Mouse (Mus musculus) limb, embryonic 15.5 days (tissue): ENCODE measurements around the gene Srbd1. TPM values are rescaled to one million over a fixed set of nuclear protein-coding genes. Genes with fewer than 3 reads are reported as not detected.

Experiments
- ATAC-seq: fragments of 200-750 bp; cut with Nextera tagmentation; 2 replicates; pipeline ENCODE4 v1.8.0; 2017; ENCODE audit warnings: low read depth, moderate TSS enrichment; ENCODE audit not compliant: insufficient number of reproducible peaks, low FRiP score, low TSS enrichment
- H3K27ac ChIP-seq: fragments of 300-500 bp; sonication (generic); 2 replicates; pipeline ENCODE4 v1.5.1; 2015; ENCODE audit warnings: moderate library complexity, mild to moderate bottlenecking, inconsistent platforms
- H3K27me3 ChIP-seq: fragments of 300-500 bp; sonication (generic); 2 replicates; pipeline ENCODE4 v1.6.1; 2015; ENCODE audit warnings: inconsistent platforms
- H3K36me3 ChIP-seq: fragments of 300-500 bp; sonication (generic); 2 replicates; pipeline ENCODE4 v1.6.1; 2015; ENCODE audit warnings: inconsistent platforms
- H3K4me1 ChIP-seq: fragments of 300-500 bp; sonication (generic); 2 replicates; pipeline ENCODE4 v1.6.1; 2015; ENCODE audit warnings: inconsistent platforms
- H3K4me2 ChIP-seq: fragments of 300-500 bp; sonication (generic); 2 replicates; pipeline ENCODE4 v1.6.1; 2015; ENCODE audit warnings: mild to moderate bottlenecking, inconsistent platforms
- H3K4me3 ChIP-seq: fragments of 300-500 bp; sonication (generic); 2 replicates; pipeline ENCODE4 v1.5.1; 2015; ENCODE audit warnings: mild to moderate bottlenecking, inconsistent platforms
- H3K9ac ChIP-seq: fragments of 300-500 bp; sonication (generic); 2 replicates; pipeline ENCODE4 v1.6.1; 2015; ENCODE audit warnings: inconsistent platforms
- H3K9me3 ChIP-seq: fragments of 300-500 bp; sonication (generic); 2 replicates; pipeline ENCODE4 v1.6.1; 2016; ENCODE audit warnings: inconsistent platforms
- WGBS: fragments of 180-500 bp; shearing (Covaris S2); methylation state at CpG from one replicate; pipeline ENCODE4 v1.1.7; 2015; 5-methylcytosine and 5-hydroxymethylcytosine counted together
- polyA plus RNA-seq: library from polyadenylated mRNA; unstranded; fragments of >200 nt; fragmentation: Nextera tagmentation; extraction: Ambion mirVana; gene quantifications from 2 replicates; pipeline ENCODE4 v1.2.1, GENCODE M21; 2015

The Srbd1 gene
- polyA plus RNA-seq, 1 experiment from 2014 or later: 14.5 TPM

DNA sequence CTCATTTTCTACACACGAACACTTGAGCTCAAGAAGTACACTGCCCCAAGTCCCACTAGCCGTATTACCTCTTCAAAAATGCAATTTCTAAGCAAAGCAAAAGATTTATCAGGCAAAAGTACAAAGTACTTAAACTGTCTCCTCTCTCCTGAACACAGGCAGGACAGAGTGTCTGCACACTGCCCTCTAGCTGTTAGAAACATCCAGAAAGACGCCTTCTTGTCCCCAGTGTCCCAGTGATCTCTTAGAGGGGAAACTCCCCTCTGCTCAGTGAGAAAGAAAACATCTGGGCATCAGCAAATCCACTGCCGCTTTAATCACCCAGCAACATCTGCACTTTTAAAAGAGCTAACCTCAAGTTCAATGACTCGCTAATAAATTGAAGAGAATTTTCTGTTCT, 12.4 kb downstream of the Srbd1 start:
- no peak overlapping the region for H3K9ac ChIP-seq
- no peak overlapping the region for H3K4me3 ChIP-seq
- H3K9me3 ChIP-seq: no peaks in the 10 kb centered on the region
- no peaks in the 10 kb centered on the region for H3K27me3 ChIP-seq
- no peak for ATAC-seq
- 67% methylated on average over 5 of the region's 5 CpGs for WGBS
- H3K4me1 ChIP-seq: no peaks in the 10 kb centered on the region
- H3K27ac ChIP-seq: no peak overlapping the region
- H3K36me3 ChIP-seq: peaks cover 49% of the 10 kb centered on the region
- H3K4me2 ChIP-seq: no peak overlapping the region

DNA sequence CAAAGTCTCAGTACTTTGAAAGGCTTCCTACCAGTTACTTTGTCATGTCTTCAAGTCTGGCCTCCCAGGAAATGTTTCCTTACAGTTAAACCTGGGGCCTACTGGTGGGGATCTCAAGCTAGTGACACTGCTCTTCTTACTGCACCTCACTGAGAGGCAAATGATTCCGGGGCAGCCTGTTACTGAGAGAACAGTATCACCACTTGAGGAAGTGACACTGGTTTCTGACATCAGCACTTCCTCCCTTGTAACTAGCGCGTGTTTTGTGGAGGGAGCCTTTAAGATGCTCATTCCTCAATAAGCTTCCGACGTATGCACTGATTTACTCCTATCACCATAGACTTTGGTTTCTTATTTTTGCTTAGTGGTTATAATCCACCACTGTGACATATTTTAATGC, 16.8 kb downstream of the Srbd1 start:
- Histone ChIP-seq H3K27me3 (no peaks in the 10 kb centered on the region), H3K4me3 (no peak overlapping the region), H3K36me3 (peaks cover 48% of the 10 kb centered on the region), H3K9me3 (no peaks in the 10 kb centered on the region), H3K9ac (no peak overlapping the region), H3K27ac (no peak overlapping the region), H3K4me1 (no peaks in the 10 kb centered on the region), H3K4me2 (no peak overlapping the region)
- no peak for ATAC-seq
- 94% methylated on average over 5 of the region's 5 CpGs for WGBS

DNA sequence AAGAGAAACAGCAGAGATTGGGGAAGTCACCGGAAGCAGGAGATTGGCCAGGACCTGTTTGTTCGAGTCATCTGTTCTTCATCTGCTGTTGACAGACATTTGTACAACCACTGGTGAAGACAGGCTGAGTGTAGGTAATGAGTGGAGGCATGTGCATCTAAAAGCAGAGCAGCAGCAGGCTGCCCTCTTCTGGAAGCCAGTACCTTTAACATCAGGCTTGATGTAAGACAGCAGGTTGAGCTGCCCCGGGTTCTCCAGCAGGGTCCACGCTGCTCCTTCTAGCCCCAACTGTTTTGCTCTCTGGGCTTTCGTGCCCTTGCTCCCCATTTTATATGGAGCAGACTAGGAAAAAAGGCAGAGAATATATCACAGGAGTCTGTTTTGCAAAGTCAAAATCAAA, 19.1 kb downstream of the Srbd1 start:
- Histone ChIP-seq H3K9me3 (no peaks in the 10 kb centered on the region), H3K9ac (no peak overlapping the region), H3K36me3 (peaks cover 55% of the 10 kb centered on the region), H3K4me1 (no peaks in the 10 kb centered on the region), H3K4me2 (no peak overlapping the region), H3K4me3 (no peak overlapping the region), H3K27me3 (no peaks in the 10 kb centered on the region), H3K27ac (no peak overlapping the region)
- WGBS: 70% methylated on average over 5 of the region's 5 CpGs
- no peak for ATAC-seq

DNA sequence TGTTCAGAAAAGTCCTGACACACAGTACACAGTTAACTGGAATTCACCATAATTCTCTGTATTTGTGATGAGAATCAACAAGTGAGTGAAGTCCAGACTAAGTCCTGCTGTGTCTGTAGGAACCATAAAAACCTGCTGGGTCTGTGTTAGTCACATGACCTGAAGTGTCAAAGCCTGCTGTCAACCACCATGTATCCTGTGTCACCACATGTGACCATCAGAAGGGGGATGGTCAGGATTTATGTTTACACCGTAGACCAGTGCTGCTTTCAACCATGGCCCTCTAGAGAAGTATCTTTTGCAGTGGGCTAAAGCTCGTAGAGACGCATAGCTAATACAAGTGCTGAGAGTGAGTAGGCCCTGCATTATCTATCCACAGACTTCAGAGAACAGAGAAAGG, 21.8 kb downstream of the Srbd1 start:
- Histone ChIP-seq H3K36me3 (peaks cover 41% of the 10 kb centered on the region), H3K27ac (no peak overlapping the region)

DNA sequence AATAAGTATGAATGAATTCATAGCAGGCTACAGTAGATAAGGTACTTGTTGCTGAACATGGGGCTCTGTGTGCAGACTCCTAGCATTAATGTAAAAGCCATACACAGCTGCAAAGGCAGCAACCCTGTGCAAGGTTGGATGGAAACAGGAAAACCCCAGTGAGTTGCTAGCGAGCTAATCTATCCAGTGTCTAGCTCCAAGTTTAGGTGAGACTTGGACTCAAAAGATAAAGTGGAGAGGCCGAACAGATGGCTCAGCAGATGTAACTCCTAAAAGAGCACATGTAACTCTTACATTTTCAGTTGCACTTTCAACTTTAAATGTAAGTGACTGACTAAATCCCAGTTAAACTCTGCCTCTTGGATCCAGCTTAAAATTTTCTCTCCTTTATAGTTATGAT, 48.1 kb downstream of the Srbd1 start:
- no peak for ATAC-seq
- H3K4me2 ChIP-seq: no peak overlapping the region
- H3K4me3 ChIP-seq: no peak overlapping the region
- WGBS: 73% methylated on average over 2 of the region's 2 CpGs
- no peak overlapping the region for H3K27ac ChIP-seq
- H3K9me3 ChIP-seq: no peaks in the 10 kb centered on the region
- H3K4me1 ChIP-seq: no peaks in the 10 kb centered on the region
- peaks cover 19% of the 10 kb centered on the region; the same call in 1 of the 2 replicates for H3K36me3 ChIP-seq
- no peaks in the 10 kb centered on the region for H3K27me3 ChIP-seq
- H3K9ac ChIP-seq: no peak overlapping the region

More for the DNA sequence above, 21.8 kb downstream of the Srbd1 start:
- Histone ChIP-seq H3K27me3 (no peaks in the 10 kb centered on the region), H3K9me3 (no peaks in the 10 kb centered on the region), H3K4me3 (no peak overlapping the region), H3K4me2 (no peak overlapping the region), H3K9ac (no peak overlapping the region), H3K4me1 (no peaks in the 10 kb centered on the region)
- WGBS: 90% methylated on average over 3 of the region's 3 CpGs
- no peak for ATAC-seq

DNA sequence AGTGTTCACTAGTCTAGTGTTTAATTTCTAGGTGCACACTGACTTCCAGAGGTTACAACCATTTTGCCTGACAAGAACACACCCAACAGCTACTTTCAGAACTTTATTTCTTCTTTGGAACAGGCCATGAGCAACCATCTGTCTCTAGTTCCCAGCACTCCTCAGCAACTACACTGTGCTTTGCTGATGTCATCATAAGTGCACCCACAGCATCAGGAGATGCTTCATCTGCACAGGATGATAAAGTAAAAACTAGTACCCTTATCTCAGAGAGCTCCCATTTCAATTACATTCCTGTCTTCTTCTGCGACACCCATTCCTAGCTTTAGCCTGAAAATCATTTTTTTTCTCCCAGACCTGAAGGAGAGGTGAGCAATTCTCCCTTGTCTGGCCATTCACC, 51.9 kb downstream of the Srbd1 start:
- no peak overlapping the region for H3K4me2 ChIP-seq
- no peak overlapping the region for H3K9ac ChIP-seq
- ATAC-seq: no peak
- H3K36me3 ChIP-seq: peaks cover 9% of the 10 kb centered on the region; the same call in 1 of the 2 replicates
- H3K4me3 ChIP-seq: no peak overlapping the region
- WGBS: 91% methylated on average over 1 of the region's 1 CpGs
- H3K4me1 ChIP-seq: no peaks in the 10 kb centered on the region
- H3K27me3 ChIP-seq: no peaks in the 10 kb centered on the region
- H3K27ac ChIP-seq: no peak overlapping the region
- H3K9me3 ChIP-seq: no peaks in the 10 kb centered on the region

DNA sequence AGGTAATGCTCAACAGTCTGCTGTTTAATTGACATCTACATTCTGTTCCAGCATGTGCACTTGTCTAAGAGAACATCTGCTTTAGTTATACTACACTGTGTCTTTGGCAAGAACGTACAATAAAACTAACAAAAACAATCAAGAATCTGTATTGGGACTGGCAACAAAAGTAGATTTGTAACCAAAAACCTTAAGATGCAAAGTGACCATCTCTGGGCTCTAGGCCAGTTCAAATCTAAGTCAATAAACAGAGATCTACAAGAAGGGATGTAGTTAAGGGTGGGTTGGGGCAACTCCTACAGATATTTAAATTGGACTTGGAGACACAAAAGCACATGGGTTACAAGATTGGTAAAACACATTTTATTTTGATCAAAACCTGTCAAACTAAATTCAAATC, 53.3 kb downstream of the Srbd1 start:
- Histone ChIP-seq H3K27me3 (no peaks in the 10 kb centered on the region), H3K27ac (no peak overlapping the region), H3K4me1 (no peaks in the 10 kb centered on the region), H3K4me2 (no peak overlapping the region), H3K9ac (no peak overlapping the region), H3K9me3 (no peaks in the 10 kb centered on the region), H3K36me3 (no peaks in the 10 kb centered on the region), H3K4me3 (no peak overlapping the region)
- ATAC-seq: no peak
- WGBS: 63% methylated on average over 1 of the region's 1 CpGs

DNA sequence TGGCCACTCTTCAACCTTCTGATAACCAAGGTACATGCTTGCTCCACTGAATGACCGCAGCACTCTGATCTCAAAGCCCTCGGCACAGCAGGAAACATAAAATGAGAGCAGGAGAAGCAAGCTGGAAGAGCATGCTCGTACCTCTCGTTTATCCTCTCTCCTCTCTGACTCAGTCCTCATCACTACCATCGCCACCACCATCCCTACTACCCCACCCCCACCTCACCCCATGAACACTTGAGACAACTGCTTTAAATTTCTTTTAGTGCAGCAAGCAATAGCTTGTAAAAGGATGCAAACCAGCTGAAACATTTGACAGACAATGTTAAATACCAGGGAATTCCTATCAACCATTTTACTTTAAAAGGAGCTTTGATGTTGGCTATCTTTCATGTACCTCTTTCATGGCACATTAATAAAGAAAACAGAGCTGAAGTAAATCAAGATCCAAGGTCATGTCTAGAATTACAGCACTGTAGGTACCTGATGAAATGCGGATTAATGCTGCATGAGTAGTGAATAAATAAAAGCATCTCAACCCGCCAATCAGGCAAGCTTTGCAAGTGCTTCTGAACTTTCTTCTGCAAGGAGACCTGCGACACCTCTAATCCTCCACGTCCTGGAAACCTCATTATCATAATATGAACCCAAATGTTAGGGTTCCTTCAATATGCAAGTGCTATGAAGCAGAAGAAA, 54.9 kb downstream of the Srbd1 start:
- no peaks in the 10 kb centered on the region for H3K36me3 ChIP-seq

DNA sequence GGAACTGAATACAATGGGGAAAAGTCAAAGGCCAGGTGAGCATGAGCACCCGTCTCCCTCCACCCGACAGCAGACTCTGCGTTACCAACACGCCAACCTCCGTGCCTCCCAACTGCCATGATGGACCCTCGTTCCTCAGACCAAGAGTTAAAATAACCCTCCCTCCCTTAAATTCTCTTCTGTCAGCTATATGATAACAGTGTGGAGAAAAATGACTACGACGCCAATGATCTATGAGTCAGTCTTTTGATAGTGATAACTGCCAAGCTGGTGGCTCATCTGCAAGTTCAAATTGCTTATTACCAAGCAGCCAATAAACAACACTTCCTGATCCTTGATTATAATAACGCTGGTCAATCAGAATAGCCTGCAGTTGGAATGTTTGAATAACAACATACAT, 57.1 kb downstream of the Srbd1 start:
- Histone ChIP-seq H3K27me3 (no peaks in the 10 kb centered on the region), H3K27ac (no peak overlapping the region), H3K4me2 (no peak overlapping the region), H3K9me3 (no peaks in the 10 kb centered on the region), H3K4me1 (0 out of 2 replicates have a peak, but pooled peaks cover 3% of the 10 kb centered on the region), H3K4me3 (no peak overlapping the region), H3K9ac (no peak overlapping the region), H3K36me3 (no peaks in the 10 kb centered on the region)
- no peak for ATAC-seq
- WGBS: 93% methylated on average over 9 of the region's 9 CpGs

More for the DNA sequence above, 54.9 kb downstream of the Srbd1 start:
- no peak overlapping the region for H3K4me3 ChIP-seq
- H3K4me2 ChIP-seq: no peak overlapping the region
- no peak for ATAC-seq
- H3K9ac ChIP-seq: no peak overlapping the region
- H3K4me1 ChIP-seq: no peaks in the 10 kb centered on the region
- WGBS: 42% methylated on average over 9 of the region's 9 CpGs
- no peaks in the 10 kb centered on the region for H3K27me3 ChIP-seq
- no peaks in the 10 kb centered on the region for H3K9me3 ChIP-seq
- H3K27ac ChIP-seq: no peak overlapping the region

DNA sequence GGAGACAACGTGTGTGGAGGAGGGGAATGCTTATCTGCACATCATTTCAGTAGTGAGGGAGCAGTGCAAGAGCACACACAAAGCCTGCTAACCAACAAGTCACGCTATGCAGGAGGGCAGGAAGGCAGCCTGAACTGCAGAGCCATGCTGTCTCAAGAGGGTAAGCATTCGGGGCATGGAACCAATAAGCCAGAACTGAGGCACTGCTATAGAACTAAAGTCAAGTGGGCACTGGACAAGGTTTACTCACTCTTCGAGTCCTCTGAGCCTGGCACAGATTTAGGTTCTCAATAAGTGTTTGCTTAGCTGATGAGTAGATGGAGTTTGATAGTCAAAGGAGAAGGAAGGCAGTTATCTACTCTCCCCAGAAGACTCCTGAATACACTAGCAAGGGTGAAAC, 58.8 kb downstream of the Srbd1 start:
- Histone ChIP-seq H3K4me2 (no peak overlapping the region), H3K4me3 (no peak overlapping the region), H3K27ac (no peak overlapping the region), H3K9me3 (no peaks in the 10 kb centered on the region), H3K27me3 (no peaks in the 10 kb centered on the region), H3K4me1 (0 out of 2 replicates have a peak, but pooled peaks cover 3% of the 10 kb centered on the region), H3K36me3 (no peaks in the 10 kb centered on the region), H3K9ac (no peak overlapping the region)
- 77% methylated on average over 4 of the region's 4 CpGs for WGBS
- ATAC-seq: no peak

DNA sequence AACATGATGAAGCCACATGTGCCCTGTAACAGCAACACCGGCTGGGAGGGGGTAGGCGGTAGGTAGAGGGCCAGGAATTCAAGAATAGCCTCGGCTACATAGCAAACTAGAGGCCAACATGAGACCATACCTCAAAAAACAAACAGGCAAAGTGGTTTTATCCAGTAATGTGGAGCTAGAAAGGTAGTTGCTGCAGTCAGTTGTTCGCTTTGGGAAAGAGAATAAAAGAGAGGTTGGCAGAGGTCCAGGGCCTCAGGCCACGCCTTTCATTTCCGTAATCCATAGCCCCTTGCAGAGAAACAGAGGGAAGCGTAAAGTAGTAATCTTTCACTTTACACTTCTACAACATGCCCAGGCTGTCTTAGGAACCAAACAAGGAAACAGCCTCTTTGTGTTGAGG, 61.8 kb downstream of the Srbd1 start:
- Histone ChIP-seq H3K4me1 (0 out of 2 replicates have a peak, but pooled peaks cover 3% of the 10 kb centered on the region), H3K4me2 (no peak overlapping the region), H3K27me3 (no peaks in the 10 kb centered on the region), H3K27ac (no peak overlapping the region), H3K4me3 (no peak overlapping the region), H3K9ac (no peak overlapping the region), H3K36me3 (no peaks in the 10 kb centered on the region), H3K9me3 (no peaks in the 10 kb centered on the region)
- ATAC-seq: no peak
- WGBS: 51% methylated on average over 7 of the region's 7 CpGs

DNA sequence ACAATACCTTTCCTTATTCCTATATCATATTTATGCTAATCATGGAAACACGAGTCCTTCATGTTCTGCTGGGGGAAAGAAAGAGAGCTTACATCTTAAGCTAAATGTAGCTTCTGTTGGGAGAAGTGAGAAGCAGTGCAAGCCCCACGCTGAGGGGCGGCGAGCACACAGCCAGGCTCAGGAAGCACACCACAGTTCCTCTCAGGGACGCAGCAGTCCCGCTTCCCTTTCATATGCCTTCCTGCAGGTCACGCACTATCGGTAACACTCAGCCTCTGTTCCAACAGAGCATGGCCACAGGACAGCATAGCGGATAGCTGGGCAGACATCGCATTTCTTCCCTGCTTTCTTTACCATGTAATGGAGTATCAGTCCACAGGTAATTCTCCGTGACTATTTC, 66.9 kb downstream of the Srbd1 start:
- H3K27me3 ChIP-seq: no peaks in the 10 kb centered on the region
- H3K4me3 ChIP-seq: no peak overlapping the region
- no peaks in the 10 kb centered on the region for H3K36me3 ChIP-seq
- no peak for ATAC-seq
- H3K4me2 ChIP-seq: no peak overlapping the region
- no peaks in the 10 kb centered on the region for H3K9me3 ChIP-seq
- 0 out of 2 replicates have a peak, but pooled peaks cover under 1% of the 10 kb centered on the region for H3K4me1 ChIP-seq
- WGBS: 68% methylated on average over 11 of the region's 11 CpGs
- H3K9ac ChIP-seq: no peak overlapping the region
- no peak overlapping the region for H3K27ac ChIP-seq

DNA sequence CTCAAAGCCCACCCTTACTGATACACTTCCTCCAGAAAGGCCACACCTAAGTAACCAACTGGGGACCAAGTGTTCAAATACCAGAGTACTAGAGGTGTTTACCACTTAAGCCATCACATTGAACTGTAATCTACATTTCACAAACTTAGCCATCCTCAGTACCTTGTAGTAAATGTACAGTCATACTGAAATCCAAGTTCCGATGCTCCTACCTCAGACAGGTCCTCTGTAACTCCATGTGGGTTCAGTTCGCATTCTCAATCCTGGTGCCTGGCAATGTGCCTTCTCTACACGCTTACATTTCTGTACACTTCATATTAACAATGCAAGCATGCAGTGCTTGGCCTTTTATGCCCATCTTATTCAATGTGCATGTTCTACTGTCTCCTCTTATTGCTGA, 77.5 kb downstream of the Srbd1 start:
- no peak for ATAC-seq
- no peaks in the 10 kb centered on the region for H3K27me3 ChIP-seq
- no peak overlapping the region for H3K27ac ChIP-seq
- H3K36me3 ChIP-seq: no peaks in the 10 kb centered on the region
- WGBS: 92% methylated on average over 3 of the region's 3 CpGs
- no peaks in the 10 kb centered on the region; the same call in 1 of the 2 replicates for H3K4me1 ChIP-seq
- H3K4me2 ChIP-seq: no peak overlapping the region
- no peak overlapping the region for H3K4me3 ChIP-seq
- H3K9me3 ChIP-seq: no peaks in the 10 kb centered on the region
- H3K9ac ChIP-seq: no peak overlapping the region
